Mouse (Mus musculus) mesoderm, embryonic 11.5 days (tissue): ENCODE measurements around the gene Prdm8.

Experiments used
- DNase-seq: peaks from one replicate; pipeline ENCODE4 v3.0.0-alpha.2; 2012; ENCODE audit warnings: low read depth, low spot score

Prdm8 gene

DNA sequence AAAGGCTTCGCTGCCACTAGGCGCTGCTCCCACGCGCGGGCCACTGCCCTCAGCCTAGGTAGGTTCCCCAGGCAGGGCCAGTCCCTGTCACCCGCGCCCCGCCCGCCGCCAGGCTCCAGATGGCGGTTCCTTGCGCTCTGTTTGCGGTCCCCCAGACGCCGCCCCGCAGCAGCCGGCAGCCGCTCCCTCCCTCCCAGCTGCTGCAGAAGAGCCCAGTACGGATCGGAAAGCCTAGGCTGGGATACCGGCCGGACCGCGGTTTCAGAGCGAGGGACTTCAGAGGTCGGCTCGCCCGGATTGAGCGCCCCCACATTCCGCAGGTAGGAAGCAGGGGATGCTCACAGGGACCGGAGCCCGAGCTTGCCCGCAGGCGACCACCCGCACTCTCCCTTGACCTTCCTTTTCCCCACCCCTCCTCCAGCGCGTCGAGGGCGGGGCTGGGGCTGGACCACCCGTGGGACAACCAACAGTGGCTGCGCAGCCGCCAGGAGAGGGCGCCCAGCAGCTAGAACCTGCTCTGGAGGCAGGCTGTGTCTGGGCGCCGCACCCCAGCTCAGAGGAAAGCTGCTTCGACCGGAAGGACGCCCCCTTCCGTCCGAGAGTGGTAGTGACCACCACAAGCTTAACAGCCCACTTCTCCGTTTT, at the start of gene Prdm8:
Gene Prdm8, plus strand, starts transcription at position 19 of the 645 bp plus-strand sequence.
- DNase-seq = peak; percentile 94

DNA sequence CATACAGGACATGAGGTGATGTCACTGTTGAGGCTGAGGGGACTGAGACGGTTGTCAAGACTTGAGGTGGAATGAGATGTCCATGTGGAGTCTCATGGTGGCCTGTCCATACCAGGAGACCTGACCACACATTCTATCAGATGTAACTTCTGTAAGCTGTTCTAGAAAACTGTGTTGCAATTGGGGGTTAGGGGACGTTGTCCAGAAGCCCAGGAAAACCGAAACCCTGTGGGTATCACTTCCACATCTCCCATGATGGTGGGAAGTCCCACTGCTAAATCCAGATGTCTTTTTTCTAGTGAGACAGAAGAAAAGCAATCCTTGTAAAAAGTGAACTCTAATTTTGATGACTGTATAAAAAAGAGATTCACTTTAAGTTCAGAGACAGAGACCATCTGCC, 39.9 kb upstream of the Prdm8 start:
- no peak for DNase-seq

DNA sequence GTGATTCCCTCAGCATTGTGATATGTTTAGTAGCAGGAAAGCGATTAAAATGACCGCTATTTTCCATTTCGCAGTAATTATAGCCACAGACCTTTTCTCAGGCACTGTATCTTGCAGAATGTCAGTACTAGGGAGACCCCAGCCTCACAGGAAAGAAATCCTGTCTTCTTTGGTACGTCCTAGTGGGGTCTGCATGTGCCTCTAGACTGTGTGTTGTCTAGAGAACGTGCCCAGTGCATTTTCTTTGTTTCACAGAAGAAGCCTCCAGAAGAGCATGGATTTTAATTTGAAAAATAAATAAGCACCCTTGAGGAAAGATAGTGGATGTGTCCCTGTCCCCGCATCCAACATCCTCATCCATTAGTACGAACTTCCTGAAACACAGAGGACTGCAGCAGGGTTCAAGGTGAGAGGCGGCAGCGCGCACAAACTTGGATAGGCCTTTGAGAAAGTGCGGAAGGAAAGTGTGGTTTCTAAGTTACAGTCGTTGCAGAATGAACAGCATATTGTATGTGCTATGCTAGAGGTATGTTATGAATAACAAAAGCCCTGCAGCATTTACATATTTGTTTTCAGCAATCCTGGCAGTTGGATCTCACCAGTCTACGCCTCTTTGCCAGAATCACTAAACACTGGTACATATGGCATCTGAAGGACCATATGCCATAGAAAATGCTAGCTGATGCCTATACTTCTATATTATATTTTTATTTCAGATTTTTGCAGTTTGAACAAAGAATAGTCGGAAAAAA, 28.3 kb upstream of the Prdm8 start:
- no peak for DNase-seq

DNA sequence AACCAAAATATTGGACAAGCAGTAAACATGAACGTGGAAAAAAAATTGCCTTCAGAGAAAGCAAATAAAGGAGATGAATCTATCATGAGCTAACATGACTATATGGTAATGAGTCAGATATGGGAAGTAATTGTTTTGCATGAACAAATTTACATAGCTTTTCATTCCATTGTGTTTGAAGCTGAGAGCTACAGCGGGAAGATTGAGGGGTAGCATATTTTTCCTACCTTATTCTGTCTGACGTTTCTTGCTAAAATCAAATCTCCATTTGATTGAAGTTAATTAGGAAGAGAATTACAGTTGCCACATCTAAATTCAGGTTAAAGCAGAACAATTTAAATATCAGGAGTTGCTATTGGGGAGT, 27.7 kb upstream of the Prdm8 start:
- DNase-seq = no peak

DNA sequence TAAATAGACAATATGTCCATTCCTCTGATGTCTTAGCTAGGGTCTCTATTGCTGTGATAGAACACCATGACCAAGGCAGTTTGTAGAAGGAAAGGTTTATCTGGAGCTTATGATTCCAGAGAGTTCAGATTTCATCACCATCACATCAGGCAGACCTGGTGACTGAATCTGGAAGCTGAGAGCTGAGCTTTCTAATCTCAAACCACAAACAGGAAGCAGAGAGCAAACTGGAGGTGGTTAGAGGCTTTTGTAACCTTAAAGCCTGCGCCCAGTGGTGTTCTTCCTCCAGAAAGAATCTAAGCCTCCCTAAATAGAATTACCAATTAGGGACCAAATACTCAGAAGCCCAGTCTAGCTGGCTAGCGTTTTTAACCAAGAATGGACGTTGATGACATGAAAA, 20.1 kb upstream of the Prdm8 start:
- DNase-seq = no peak

DNA sequence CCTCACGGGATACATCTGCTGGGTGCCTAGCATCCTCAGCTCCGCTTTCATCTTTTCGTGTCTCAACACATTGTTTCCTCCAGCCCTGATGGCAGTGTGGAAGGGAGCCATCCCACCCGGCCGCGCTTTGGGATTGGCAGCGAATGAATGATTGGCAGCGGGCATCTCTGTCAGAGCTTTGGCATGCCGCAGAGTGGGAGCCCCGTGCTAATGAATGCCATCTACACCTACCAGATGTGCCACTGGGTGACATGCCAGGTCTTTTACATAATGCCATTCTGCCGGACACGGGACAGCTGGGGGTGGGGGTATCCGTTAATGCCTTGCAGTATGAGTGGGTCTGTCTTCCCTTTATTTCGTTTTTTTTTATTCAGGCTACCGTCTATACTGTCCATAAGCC, 882 bp upstream of the Prdm8 start:
- no peak for DNase-seq

DNA sequence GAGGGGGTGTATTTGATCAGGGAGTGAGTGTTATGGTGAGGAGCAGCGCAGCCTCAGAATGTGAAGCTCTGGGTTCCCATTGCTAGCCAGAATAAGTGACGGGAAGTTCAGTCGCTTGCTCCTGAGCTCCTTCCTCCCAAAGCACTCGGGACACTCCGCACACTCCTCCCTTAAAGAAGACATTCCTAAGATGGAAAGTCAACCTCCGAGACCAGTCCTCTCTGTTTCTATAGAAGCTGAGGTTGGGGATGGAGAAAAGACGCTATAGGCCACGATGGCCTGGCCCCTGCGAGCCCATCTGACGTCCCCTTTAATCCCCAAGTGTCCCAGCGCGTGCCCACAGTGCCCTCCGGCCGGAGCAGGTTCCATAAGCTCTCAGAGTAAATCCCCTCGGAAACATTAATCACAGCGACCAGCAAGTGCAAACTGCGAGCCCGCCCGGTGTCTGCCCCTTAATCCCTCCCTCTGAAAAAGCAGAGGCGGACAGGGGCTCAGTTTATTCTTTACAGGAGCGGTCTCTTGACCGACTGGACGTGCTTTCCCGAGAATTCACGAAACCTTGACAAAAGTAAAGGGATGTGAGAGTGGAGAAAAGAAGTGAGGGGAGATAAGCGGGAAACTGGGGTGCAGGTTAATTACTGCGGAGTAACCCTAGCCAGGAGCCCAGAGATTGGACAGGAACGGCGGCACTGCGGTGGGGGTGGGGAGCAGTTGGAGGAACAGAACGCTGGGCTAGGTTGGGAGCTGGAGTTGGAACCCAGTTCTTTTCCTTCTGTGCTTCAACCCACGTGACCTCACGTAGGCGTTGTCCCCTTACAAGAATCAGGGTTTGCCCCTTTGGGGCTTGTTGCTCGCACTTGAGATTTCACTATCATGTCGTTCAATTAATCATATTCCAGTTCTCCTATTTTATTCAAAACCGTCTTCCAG, 1.6 kb downstream of the Prdm8 start:
- no peak for DNase-seq

DNA sequence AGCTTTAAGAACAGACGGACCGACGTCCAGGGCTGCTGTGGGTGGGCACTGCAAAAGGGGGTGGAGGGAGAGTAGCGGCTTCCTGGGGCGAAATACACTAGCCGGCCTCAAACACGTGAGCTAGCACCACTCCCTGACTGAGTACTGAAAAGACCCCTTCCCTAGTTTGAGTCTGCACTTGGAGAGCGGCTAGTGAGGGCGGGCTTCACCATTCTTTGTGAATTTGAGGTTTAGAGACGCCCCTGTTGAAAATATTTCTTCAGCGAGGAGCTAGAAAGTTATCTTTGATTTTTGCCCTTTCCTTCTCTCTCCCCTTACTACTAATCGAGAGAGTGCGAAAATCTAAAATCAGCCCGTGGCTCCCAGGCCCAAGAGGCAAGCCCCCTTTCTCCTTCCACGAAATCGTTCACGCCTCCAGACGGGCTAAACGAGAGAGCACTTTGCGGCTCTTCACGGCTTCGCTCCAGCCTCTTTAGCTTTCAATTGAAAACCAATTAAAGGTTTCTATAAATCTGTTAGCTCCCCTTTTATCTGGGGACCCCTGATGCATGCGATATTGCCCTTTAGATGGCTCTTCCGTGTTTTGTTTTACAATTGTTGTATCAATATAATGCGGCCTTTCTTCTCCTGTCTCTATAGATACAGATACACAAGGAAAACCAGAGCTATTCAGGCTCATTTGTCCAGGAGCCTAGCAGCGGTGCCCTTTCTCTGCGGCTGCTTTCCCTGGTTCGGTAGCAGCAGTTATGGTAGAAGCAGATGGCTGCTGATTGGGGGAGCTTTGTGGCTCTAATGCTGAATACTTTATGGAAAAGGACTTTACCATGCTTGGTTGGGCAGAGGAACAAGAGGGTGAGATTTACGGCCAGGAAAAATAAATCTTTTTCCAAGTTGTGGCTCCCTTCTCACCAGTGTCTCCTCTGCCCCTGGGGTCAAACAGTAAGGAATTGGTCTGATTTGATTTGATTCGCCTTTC, 2.7 kb downstream of the Prdm8 start:
- peak; percentile 78 for DNase-seq

DNA sequence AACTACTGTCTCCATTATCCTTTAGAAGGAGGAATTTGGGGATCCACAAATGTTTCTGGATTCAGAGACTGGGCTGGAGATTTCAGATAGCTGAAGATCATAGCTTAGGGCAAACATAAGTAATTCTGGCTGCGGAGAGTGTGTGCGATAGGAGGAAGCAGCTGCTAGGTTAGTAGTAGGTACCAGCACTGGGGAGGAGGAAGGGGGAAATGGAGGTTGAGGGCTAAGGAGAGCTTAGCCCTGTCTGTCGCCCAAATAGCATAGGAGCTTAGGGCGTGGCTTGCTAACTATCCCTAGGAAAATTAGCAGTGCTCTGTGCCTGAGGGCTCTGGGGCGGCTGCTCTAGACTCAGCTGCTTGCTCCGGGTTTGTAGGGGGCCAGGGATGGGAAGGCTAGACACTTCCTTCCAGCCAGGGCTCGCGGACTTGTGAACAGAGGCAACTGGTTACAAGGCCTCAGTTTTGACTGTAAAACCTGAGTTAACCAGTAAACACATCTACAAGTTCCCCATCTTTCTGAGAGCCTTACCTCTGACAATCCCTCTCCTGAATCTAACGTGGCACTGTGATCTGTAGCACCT, 4.7 kb downstream of the Prdm8 start:
- DNase-seq = no peak

DNA sequence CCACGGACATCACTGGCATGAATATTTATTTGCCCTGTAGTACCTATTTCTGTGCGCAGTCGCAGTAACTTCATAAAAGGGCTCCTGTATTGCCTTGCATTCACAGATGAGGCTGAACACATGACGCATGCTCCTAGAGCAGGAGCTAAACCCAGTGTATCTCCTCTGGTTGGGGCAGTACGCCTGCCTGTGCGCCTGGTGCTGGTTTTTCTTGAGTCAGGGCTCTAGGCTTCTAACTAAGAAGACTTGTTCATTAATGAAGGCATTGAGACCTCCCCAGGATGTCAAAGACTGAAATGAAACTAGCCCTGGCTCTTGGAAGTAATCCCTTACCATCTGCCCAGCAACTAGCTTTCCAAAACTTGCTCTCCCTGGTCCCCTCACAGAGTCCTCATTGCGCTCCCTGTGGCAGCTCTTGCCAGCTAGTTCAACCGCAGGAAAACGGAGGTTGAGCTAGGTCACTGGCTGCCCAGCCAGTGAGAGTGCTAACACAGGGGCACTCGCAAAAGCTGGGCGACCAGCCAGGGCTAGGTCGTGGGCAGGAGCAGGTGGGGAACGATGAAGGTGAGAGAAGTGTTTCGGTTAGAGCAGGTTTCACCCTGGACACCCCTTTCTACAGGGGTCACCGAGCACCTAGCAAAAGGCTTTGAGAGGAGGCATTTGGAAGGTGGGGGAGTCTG, 5.6 kb downstream of the Prdm8 start:
- DNase-seq = no peak

DNA sequence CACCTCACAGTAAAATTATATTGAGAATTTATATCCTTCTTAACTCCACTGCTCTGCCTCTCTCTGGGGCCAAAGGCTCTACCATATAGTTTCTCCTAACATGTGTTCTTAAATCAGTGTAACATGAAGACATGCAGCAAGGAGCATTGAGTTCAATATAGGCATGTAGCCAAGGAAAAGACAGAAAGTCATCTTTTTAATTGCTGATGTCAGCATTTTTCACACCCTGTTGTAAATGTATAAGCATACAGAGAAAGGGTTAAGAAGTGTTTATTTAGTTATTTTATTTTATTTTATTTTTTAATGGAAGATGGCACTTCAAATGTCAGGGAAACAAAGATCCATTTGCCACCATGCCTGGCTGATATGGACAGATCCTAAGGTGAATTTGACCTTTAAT, 6.7 kb downstream of the Prdm8 start:
- DNase-seq = no peak

DNA sequence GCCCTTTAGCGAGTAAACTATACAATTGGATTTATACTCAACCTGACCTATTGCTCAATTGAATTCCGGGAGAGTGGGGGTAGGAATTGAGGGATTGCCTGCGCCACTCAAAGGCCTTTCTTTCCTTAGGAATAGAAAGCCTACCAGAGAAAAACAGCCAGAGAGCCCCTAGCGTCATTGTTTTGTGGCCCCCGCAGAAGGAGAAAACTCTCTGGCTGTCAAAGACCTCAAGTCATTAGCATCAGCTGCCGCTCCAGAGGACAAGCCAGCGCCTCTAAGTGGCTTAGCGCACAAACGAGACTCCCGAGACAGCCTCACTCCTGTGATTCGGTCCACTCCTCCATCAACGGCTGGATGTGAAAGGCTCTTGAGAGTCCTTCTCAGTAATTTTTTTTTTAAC, 12.6 kb downstream of the Prdm8 start:
- no peak for DNase-seq

DNA sequence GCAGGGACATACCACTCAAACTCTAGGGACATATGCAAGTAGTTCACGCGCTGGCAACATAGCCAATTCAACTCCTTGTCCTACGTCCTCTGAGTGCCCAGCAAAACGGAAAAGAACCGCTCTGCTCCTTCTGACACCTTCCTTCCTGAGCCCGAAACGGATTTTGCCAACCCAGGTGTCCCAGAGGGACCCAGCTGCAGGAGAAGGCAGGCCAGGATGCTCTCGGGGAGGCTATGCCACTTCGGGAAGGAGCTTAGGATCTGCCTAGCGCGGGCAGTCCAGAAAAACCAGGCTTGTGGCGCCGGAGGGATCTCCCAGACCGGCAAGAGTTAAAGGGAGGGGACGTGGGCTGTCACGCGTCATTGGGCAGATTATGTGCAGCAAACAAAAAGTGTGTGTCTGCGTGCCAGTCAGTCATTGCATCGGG, 13.5 kb downstream of the Prdm8 start:
- peak; percentile 69 for DNase-seq

DNA sequence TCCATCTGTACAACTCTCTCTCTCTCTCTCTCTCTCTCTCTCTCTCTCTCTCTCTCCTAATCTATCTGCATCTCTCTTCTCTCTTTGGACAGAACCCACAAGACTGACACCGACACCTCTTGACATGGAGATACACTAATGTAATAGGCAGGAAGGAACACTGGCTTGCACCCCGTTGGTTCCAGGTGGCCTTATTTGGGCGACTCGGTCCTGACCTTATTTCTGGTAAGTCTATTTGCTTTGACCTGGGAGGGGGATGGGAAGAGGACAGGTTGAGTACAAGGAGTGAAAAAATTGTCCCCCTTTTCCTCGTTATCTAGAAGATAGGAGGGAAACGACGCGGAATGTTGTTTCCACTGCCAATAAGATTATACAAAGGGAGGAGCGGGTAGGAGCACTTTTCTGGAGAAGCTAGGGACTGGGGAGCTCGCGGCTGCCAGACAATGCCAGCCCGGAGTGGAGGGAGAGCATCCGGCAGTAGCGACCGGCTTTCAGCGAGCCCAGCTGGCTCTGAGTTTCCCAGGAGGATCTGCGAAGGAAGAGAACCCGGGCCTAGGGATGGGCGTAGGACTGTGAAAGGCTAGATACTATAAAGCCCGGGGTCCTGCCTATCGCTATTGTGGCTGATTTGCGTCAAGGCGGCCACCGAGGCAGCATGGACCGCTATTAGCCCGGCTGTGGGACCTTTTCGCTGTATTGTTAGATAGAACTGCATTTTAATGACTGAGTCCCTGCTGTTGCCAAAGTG, 14.1 kb downstream of the Prdm8 start:
- no peak for DNase-seq

DNA sequence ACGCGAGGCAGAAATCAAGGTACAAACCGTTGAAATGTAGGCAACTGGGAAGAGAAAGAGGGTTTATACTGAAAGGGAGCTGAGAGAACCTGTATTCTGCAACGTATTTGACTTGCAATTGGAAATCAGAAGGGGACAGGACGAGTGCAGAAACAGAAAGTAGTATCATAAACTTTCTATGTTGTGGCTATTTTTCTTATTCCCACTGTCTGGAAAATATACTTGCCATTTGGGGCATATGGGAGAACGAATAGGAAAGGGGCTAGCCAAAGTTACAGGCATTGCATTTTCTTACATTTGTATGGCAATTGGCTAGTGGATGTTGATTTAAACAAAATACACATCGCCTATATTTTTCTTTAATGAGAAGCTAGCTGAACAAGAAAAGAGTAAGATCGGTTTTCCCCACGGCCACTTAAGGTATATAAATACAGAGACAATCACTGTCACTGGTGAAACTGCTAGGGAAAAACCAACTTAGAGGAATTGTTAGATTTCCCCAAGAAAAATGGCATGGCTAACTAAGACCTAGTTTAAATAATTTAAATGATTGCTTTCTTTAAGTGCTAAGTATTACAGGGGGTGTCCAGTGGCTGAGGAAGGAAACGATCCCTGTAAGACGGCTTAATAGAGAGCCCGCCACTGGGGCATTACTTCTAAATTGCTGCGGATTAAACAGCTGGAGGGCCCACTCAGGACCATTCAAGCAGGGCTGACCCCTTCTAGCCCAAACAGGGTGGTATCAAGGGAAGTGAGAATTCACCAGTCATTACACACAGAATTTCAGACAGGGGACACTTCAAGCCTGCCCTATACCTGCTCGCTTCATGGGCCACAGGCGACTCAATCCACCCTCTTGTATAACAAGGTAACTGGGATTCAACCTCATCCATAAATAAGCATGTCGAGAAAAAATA, 14.9 kb downstream of the Prdm8 start:
- DNase-seq = no peak

DNA sequence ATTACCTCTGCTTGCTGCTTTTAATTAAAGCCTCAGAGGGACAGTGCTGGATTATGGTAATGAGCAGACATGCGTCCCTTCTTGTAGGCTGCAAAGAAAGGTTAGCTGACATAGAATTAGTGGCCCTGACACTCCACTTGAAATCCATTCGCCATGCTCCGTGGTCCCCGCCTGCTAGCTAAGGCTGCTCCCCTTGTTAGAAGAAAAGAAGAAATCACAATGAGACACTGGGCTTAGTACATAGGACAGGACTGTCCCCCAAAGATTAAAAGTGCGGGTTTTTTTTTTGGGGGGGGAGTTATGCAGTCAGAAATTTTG, 15.6 kb downstream of the Prdm8 start:
- DNase-seq = no peak

DNA sequence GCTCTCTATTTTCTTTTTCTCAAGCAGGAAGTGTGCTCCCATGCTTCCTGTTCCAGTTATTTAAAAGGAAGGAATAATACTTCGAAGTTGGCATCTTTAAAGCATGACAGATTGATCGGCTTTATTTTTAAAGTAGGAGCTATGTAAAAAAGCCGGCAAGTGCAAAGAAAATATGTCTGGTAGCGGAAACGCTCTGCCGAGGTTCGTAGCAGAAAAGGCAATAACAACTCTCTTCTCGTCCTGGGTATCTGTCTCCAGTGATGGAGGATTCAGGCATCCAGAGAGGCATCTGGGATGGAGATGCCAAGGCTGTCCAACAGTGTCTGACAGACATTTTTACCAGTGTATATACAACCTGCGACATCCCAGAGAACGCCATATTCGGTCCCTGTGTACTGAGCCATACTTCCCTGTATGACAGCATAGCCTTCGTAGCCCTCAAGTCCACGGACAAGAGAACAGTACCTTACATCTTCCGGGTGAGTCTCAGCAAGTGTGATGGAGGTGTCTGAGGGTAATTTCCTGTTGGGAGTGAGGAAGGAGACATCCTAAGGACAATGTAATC, 16.1 kb downstream of the Prdm8 start:
- DNase-seq = no peak

DNA sequence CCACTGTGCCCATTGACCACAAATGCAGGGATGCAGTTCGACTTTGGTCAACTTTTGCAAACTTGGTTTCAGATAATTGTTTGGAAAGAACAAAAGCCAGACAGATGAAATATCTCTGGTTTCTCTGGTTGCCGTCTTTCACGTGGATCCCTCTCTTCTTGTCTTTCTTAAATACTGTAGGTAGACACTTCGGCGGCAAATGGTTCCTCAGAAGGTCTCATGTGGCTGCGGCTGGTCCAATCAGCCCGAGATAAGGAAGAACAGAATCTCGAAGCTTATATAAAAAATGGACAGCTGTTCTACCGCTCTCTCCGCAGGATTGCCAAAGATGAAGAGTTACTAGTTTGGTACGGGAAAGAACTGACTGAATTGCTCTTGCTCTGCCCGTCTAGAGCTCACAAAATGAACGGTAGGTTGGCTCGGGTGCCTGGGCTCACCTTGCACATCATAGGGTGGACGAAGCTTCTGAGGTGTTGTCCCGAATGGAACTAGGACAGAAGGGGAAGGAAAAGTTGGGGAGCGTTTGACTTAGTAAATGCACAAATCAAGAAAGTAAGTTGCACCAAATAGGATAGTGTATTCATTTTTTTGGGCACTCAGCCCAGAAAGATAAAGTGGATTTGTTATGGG, 17.4 kb downstream of the Prdm8 start:
- no peak for DNase-seq
